Mouse (Mus musculus): ENCODE results near the gene Etfbkmt. TPM values are rescaled to one million over a fixed set of nuclear protein-coding genes. Genes with fewer than 3 reads are reported as not detected.
"Not testable (repeated sequence)": the region's sequence is repeated elsewhere in the genome, so short reads cannot be mapped to it uniquely, and the experiment has no call there.

Gene Etfbkmt
- total RNA-seq, 1 experiment: 6.8 TPM

DNA sequence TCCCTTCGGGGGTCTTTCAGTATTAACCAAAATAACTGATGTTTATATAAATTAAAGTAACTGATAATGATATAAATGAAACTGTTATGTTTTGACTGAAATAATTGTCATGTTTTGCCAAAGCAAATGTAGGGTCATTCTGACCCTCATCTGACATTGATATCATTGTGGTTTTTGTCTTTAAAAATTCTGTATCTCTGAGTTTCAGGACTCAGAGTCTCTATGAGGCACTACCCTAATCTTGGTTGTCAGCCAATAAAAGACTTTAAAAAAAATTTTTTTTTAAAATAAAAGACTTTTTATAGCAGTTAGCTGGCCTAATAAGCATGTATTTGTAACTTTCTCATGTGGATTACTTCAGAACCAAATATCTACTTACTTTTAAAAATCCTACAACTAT lies 28.0 kb downstream of the Etfbkmt start:
- TF ChIP-seq MAFK (IDR thresholded peaks at IDR 0.05; ENCODE audit: insufficient read depth, low read depth, low read length) (no peak), ZNF384 (IDR thresholded peaks at IDR 0.05; ENCODE audit: low read depth, low read length) (no peak), CHD2 (IDR thresholded peaks at IDR 0.05; ENCODE audit: low read depth, low read length) (no peak), ZC3H11A (IDR thresholded peaks at IDR 0.05; ENCODE audit: borderline replicate concordance, low read depth, low read length) (no peak), HCFC1 (IDR thresholded peaks at IDR 0.05; ENCODE audit: borderline replicate concordance, insufficient read depth, low read length) (no peak)
- H3K27ac ChIP-seq (ENCODE audit: insufficient read depth, low read depth, low read length, poor library complexity, severe bottlenecking): no peak overlapping the region
- no peak overlapping the region for H3K4me3 ChIP-seq (ENCODE audit: insufficient read depth in 1 of 2, low read depth in 1 of 2, low read length in 2 of 2, poor library complexity in 1 of 2, severe bottlenecking in 1 of 2)
- in situ Hi-C loops (cut with MboI; ENCODE audit: low sequenced_read_pairs in 2 of 2, unreplicated experiment in 2 of 2): no loop called here
- no peaks in the 10 kb centered on the region for H3K4me1 ChIP-seq (ENCODE audit: control insufficient read depth in 2 of 2, insufficient read depth in 2 of 2, low read length in 2 of 2, poor library complexity in 1 of 2)
- DNase-seq (ENCODE audit: low read depth, low spot score): no peak
- no peak overlapping the region for H3K9ac ChIP-seq (ENCODE audit: insufficient read depth, low read depth, low read length, poor library complexity, severe bottlenecking)
- H3K36me3 ChIP-seq (ENCODE audit: control insufficient read depth, insufficient read depth, low read length, poor library complexity, severe bottlenecking): no peaks in the 10 kb centered on the region
- H3K9me3 ChIP-seq (ENCODE audit: control insufficient read depth, insufficient read depth, low read depth, low read length): no peaks in the 10 kb centered on the region

DNA sequence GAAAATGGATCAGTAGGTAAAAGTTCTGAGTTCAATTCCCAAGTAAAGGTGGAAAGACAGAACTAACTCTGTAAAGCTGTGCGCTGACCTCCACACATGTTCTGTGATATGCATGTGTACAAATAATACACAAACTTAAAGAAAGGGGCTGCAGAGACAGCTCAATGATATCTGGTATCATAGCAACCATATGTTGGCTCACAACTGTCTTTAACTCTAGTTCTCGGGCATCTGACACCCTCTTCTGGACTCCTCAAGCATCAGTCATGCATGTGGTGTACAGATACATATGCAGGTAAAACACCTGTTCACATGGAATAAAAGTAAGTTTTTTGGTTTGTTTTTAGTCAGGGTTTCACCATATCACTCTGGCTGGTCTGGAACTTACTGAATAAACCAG lies 28.8 kb downstream of the Etfbkmt start:
- H3K4me1 ChIP-seq (ENCODE audit: control insufficient read depth in 2 of 2, insufficient read depth in 2 of 2, low read length in 2 of 2, poor library complexity in 1 of 2): no peaks in the 10 kb centered on the region
- no peak overlapping the region for H3K4me3 ChIP-seq (ENCODE audit: insufficient read depth in 1 of 2, low read depth in 1 of 2, low read length in 2 of 2, poor library complexity in 1 of 2, severe bottlenecking in 1 of 2)
- in situ Hi-C loops (cut with MboI; ENCODE audit: low sequenced_read_pairs in 2 of 2, unreplicated experiment in 2 of 2): no loop called here
- TF ChIP-seq HCFC1 (IDR thresholded peaks at IDR 0.05; ENCODE audit: borderline replicate concordance, insufficient read depth, low read length): no peak
- TF ChIP-seq CHD2 (IDR thresholded peaks at IDR 0.05; ENCODE audit: low read depth, low read length): no peak
- no peak for TF ChIP-seq ZNF384 (IDR thresholded peaks at IDR 0.05; ENCODE audit: low read depth, low read length)
- no peak for TF ChIP-seq MAFK (IDR thresholded peaks at IDR 0.05; ENCODE audit: insufficient read depth, low read depth, low read length)
- no peak for TF ChIP-seq ZC3H11A (IDR thresholded peaks at IDR 0.05; ENCODE audit: borderline replicate concordance, low read depth, low read length)
- no peaks in the 10 kb centered on the region for H3K9me3 ChIP-seq (ENCODE audit: control insufficient read depth, insufficient read depth, low read depth, low read length)
- no peaks in the 10 kb centered on the region for H3K36me3 ChIP-seq (ENCODE audit: control insufficient read depth, insufficient read depth, low read length, poor library complexity, severe bottlenecking)
- H3K9ac ChIP-seq (ENCODE audit: insufficient read depth, low read depth, low read length, poor library complexity, severe bottlenecking): no peak overlapping the region
- no peak overlapping the region for H3K27ac ChIP-seq (ENCODE audit: insufficient read depth, low read depth, low read length, poor library complexity, severe bottlenecking)
- DNase-seq (ENCODE audit: low read depth, low spot score): no peak

DNA sequence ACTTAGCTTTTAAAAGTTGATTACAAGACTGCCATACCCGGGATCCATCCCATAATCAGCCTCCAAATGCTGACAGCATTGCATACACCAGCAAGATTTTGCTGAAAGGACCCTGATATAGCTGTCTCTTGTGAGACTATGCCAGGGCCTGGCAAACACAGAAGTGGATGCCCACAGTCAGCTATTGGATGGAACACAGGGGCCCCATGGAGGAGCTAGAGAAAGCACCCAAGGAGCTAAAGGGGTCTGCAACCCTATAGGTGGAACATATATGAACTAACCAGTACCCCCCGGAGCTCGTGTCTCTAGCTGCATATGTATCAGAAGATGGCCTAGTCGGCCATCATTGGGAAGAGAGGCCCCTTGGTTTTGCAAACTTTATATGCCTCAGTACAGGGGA lies 30.3 kb downstream of the Etfbkmt start:
- H3K27ac ChIP-seq (ENCODE audit: insufficient read depth, low read depth, low read length, poor library complexity, severe bottlenecking); H3K9ac ChIP-seq (ENCODE audit: insufficient read depth, low read depth, low read length, poor library complexity, severe bottlenecking); DNase-seq (ENCODE audit: low read depth, low spot score); H3K4me1 ChIP-seq (ENCODE audit: control insufficient read depth in 2 of 2, insufficient read depth in 2 of 2, low read length in 2 of 2, poor library complexity in 1 of 2); H3K4me3 ChIP-seq (ENCODE audit: insufficient read depth in 1 of 2, low read depth in 1 of 2, low read length in 2 of 2, poor library complexity in 1 of 2, severe bottlenecking in 1 of 2); in situ Hi-C loops (cut with MboI; ENCODE audit: low sequenced_read_pairs in 2 of 2, unreplicated experiment in 2 of 2); H3K9me3 ChIP-seq (ENCODE audit: control insufficient read depth, insufficient read depth, low read depth, low read length); H3K36me3 ChIP-seq (ENCODE audit: control insufficient read depth, insufficient read depth, low read length, poor library complexity, severe bottlenecking): not testable (repeated sequence)

DNA sequence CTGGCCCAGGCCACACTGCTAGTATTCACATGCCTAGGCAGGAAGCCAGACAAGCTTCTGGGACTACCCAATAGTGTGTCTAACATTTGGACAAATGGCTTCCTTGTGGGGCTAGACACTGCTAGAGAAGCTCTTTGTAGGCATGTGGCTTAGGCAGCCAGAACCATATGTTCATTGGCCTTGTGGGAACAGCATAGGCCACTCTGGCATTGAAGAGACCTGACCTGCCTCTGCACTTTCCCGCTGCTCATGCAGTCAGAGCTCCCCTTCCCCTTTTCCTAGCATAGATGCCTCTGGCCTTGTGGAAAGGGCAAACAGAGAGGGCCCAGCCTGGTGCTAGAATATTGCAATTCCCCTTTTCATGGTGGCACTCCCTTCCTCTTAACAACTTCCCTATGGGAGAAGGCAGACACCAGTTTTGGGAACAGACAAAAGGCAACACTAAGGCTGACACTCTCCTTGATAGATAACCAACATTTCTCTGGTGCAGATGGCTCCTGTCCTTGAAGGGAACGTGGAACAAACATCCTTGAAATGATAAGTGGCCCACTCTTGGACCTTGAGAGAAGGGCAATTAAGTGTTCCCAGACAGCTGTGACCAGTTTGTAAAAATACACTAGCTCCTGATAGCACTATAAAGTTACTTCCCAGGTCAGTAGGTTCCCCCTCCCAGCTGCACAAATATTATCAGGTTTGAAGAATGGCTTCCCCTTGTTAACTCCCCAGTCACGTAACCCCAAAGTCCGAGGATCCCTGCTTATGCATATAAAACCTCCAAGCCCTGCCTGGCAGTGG lies 34.4 kb downstream of the Etfbkmt start:
- no peak overlapping the region for H3K4me3 ChIP-seq (ENCODE audit: insufficient read depth in 1 of 2, low read depth in 1 of 2, low read length in 2 of 2, poor library complexity in 1 of 2, severe bottlenecking in 1 of 2)
- in situ Hi-C loops (cut with MboI; ENCODE audit: low sequenced_read_pairs in 2 of 2, unreplicated experiment in 2 of 2): no loop called here
- no peaks in the 10 kb centered on the region for H3K4me1 ChIP-seq (ENCODE audit: control insufficient read depth in 2 of 2, insufficient read depth in 2 of 2, low read length in 2 of 2, poor library complexity in 1 of 2)
- H3K9ac ChIP-seq (ENCODE audit: insufficient read depth, low read depth, low read length, poor library complexity, severe bottlenecking): no peak overlapping the region
- no peaks in the 10 kb centered on the region; the same call in 1 of the 2 replicates for H3K36me3 ChIP-seq (ENCODE audit: control insufficient read depth, insufficient read depth, low read length, poor library complexity, severe bottlenecking)
- no peaks in the 10 kb centered on the region for H3K9me3 ChIP-seq (ENCODE audit: control insufficient read depth, insufficient read depth, low read depth, low read length)
- no peak overlapping the region for H3K27ac ChIP-seq (ENCODE audit: insufficient read depth, low read depth, low read length, poor library complexity, severe bottlenecking)
- DNase-seq (ENCODE audit: low read depth, low spot score): no peak
- TF ChIP-seq MAFK (IDR thresholded peaks at IDR 0.05; ENCODE audit: insufficient read depth, low read depth, low read length): no peak
- TF ChIP-seq CHD2 (IDR thresholded peaks at IDR 0.05; ENCODE audit: low read depth, low read length): no peak
- no peak for TF ChIP-seq HCFC1 (IDR thresholded peaks at IDR 0.05; ENCODE audit: borderline replicate concordance, insufficient read depth, low read length)
- TF ChIP-seq ZNF384 (IDR thresholded peaks at IDR 0.05; ENCODE audit: low read depth, low read length): no peak
- TF ChIP-seq ZC3H11A (IDR thresholded peaks at IDR 0.05; ENCODE audit: borderline replicate concordance, low read depth, low read length): no peak
